Mouse (Mus musculus) thymus, adult 2 months (tissue): ENCODE measurements around the gene Ncapd3.

ENCODE experiments used
- CTCF ChIP-seq: fragments of 200-500 bp; IDR thresholded peaks from 2 replicates; pipeline ENCODE4 v1.5.1; 2012; ENCODE audit warnings: mild to moderate bottlenecking, control low read depth, low read length, moderate library complexity, borderline replicate concordance; ENCODE audit not compliant: control insufficient read depth, poor library complexity, insufficient read depth; ENCODE audit errors: extremely low read depth
- POLR2A ChIP-seq: fragments of 200-500 bp; IDR thresholded peaks from 2 replicates; pipeline ENCODE4 v1.6.1; 2012; ENCODE audit warnings: mild to moderate bottlenecking, low read length, control low read depth, moderate library complexity; ENCODE audit not compliant: control insufficient read depth, poor library complexity, insufficient read depth; ENCODE audit errors: extremely low read depth

GRCm38 (mm10) chr9:27090801-27091775 lies 61.1 kb downstream of the Ncapd3 start:
- TF ChIP-seq CTCF = no peak
- no peak for TF ChIP-seq POLR2A
